Mouse (Mus musculus) cerebellum, postnatal 4 days (tissue): ENCODE results near the gene AI854703.

Experiments used
- DNase-seq, 2 experiments: peaks; one replicate each; pipeline ENCODE4 v3.0.0; 2022; ENCODE audit warnings: low spot score in 2 of 2, mixed read lengths in 1 of 2

AI854703 gene

GRCm38 (mm10) chr6:48626464-48626863 lies at the start of gene AI854703:
TSS of gene AI854703 (plus strand) at chr6:48626764.
- no peak for DNase-seq

DNA sequence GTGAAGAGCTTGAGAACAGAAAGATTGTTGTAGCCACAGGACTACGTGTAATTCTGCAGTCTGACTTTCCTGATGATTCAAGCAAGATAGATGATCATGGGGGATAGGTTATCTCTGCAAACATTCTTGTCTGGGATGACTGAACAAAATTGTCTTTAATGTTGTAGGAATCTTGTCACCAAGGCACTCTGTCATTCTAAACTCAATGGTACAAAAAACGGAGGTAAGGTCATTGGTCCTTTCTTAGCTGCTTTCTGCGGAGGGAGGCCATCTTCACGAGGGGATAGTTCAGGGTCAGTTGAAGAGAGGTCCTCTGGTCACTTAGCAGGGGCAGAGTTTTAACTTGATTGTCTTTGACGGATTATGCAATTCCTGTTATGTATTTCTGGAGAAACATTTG lies 47.8 kb upstream of the AI854703 start:
- DNase-seq = no peak

- no peak for DNase-seq
Observed at GRCm38 (mm10) chr6:48579215-48579648, 47.3 kb upstream of the AI854703 start.

DNA sequence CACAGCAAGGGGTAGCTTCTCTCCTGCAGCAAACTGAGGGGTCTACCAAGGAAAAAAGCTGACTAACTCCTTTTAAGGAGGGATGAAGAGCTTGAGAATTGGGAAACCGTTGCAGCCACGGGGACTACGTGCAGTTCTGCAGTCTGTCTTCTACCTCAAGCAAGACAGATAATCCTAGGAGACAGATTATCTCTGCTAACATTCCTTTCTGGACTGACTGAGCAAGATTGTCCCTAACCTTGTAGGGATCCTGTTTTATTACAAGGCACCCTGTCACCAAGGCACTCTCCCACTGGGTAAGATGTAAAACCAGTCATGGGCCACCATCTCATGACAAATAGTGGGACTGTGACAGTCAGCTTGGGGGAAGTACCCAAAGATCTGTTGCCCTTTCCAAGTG lies 45.3 kb upstream of the AI854703 start:
- no peak for DNase-seq

- DNase-seq = peak in 1 of 2 experiments; percentile 38
Observed at GRCm38 (mm10) chr6:48582037-48582436, 44.5 kb upstream of the AI854703 start.

DNA sequence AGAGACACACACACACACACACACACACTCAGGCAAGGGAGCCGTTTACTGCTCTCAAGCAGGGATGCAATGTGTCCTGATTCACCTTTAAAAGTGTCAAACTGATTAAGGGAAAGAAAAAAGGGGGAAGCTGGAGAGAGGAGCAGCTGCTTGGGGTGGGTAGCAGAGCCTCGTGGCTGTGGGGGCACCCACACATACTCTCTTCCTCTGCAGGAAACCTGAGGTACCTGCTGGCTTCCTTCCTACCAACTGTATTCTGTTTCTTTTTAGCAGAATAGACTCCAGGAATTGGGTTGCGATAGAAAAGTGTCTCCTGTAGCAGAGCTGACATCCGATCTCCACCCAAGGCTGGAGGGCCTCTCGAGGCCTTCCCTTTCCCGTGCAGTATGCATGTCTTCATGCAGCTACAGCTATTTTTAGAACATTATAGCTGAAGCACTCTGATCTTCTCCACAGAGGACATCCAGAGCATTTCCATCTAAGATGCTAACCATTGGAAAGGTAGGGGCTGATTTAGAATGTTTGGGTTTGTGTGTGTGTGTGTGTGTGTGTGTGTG lies 37.3 kb upstream of the AI854703 start, which contains the start of gene Gm45021:
Gene Gm45021 (plus strand): TSS at position 417 of the 557 bp plus-strand sequence.
- no peak for DNase-seq

DNA sequence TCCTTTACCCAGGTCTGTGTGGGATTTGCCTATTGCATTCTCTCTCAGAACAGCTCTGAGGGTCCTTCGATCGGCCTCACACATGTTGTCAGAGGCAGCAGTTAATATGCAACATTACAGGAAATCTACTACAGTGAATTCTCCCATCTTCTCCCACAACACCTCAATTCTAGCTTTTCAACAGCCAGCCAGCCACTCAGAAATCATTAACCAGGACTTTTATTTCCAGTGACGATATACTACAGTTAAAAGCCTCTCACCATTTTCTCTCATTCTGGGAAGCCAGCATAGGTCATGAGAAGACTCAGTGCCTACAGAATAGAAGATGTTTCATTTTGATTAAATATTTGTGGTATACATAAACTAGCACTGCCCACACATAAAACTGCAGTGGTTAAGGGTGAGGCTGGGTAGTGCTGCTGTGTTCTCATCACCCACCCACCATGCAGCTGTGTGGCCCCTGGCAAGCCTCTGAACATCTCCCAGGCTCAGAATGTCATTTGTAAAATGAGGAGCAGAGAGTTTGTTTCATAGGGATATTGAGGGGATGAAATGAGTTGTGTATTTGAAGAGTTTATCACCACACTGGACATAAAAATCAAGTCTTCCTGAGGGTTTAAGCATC lies 35.2 kb upstream of the AI854703 start:
- DNase-seq = no peak

GRCm38 (mm10) chr6:48591871-48592270 lies 34.7 kb upstream of the AI854703 start:
- no peak for DNase-seq

DNA sequence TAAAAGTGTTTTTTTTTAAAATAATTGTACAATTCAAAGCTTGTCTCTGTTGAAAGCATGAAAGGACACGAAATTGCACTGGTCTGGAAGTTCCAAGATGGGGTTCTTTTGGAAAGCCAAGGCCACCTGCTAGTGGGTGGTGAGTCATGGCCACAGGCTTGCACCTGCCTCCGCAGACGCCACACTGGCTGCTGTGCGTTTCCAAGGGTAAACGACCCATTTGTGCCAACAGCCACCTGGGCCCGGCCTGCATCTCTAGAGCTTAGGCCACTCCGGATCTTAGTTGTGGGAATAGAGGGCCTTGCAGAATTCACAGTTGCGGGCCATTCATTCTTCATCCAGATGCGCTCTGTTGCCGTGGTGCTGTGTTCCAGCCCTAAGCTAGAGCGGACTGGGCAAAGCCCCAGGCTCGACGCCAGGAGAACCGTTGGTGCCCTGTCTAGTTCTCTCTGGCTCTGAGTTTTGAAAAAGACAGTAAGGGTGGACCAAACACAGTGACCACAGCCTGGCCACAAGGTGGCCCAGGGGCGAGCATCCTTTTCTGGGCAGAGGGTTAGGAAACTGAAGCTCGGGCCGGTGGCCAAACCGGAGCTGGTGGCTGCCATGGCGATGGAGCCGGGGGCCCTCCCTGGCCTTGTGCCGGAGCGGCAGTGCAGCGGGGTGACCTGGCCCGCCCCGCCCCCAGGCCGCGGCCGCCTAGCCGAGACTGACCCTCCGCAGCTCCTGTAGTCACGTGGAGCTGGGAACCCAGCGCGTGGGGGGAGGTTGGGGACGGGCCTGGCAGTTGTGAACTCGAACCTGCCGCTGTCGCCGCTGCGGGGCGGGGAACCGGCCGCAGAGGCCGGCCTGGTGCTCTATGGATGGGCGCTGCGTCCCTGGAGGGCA lies 33.2 kb upstream of the AI854703 start, which contains the start of the genes Repin1 and Gm44965:
Gene Repin1 (plus strand): TSS at position 726 of the 885 bp plus-strand sequence.
Gene Gm44965 (plus strand): TSS at position 784 of the 885 bp plus-strand sequence.
- DNase-seq = peak; percentile 93 to 97

- DNase-seq = peak; percentile 32 to 56
Observed at GRCm38 (mm10) chr6:48594043-48594738, 32.4 kb upstream of the AI854703 start.

DNA sequence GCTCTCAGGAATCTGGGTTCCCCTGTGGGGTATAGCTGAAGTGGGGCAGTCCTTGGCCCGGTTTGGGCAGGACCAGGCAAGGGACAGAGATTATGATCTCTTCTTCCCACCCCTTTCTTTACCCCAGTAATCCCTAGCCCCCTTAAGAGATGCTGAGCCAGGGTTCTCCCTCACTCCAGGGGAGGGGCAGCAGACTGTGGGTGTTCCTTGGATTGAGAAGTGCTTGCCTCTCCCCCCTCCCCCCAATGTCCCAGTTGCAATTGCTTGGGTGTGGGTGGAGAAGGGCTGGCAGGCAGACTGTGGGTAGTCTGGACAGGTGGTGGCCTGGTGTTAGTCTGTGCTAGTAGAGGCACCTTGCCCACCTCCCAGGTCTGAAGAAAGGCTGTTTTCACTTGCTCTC lies 31.3 kb upstream of the AI854703 start:
- DNase-seq = no peak

- DNase-seq = no peak
Observed at GRCm38 (mm10) chr6:48596545-48597232, 29.9 kb upstream of the AI854703 start.

DNA sequence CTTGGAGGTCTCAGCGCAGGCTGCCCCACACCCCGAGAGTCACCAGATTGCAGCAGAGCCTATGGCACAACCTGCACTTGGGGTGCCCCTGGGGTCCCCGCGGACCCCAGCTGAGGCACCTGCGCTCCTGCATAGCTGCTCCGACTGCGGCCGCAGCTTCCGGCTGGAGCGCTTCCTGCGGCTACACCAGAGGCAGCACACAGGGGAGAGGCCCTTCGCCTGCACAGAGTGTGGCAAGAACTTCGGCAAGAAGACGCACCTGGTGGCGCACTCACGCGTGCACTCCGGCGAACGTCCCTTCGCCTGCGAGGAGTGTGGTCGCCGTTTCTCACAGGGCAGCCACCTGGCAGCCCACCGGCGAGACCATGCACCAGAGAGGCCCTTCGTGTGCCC lies 29.3 kb upstream of the AI854703 start:
- DNase-seq = no peak

GRCm38 (mm10) chr6:48600594-48600993 lies 26.0 kb upstream of the AI854703 start:
- no peak for DNase-seq

DNA sequence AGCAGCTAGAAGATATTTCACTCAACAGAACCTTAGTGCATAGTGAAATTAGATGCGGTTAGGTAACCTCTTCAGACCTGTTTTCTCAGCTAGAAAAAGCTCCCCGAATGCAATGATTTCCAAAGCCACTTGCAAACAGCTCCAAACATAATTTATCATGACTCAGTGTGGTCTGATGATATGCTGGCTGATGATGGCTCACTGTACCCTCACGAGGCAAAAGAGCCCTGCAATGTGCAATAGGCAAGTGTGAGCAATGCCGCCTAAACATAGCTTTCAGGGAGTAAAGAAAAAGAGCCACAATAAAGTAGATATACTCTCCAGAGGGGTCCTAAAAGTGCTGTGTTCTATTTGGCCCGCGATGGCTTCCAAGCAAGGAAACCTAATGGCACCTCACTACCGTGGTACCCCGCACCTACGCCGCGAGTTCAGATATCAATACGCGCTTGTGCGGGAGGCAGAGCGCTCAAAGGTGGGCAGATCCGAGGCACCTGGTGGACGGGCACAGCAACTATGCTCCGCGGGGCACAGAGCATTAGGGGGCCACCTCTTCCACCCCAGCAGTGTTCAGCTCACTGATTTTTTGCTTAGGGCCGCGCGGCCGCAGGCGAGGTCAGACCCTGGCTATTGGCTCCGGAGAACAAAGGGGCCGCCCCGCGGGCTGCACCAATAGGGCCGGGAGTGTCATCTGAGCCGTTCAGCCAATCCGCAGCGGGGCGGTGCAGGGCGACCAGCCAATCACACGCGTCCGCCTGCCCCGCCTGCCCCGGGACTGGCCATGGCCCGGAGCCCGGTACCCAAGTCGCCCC lies 25.1 kb upstream of the AI854703 start, which contains the start of gene Zfp775:
Gene Zfp775 (plus strand): TSS at position 793 of the 809 bp plus-strand sequence.
- DNase-seq = peak; percentile 92 to 97

- no peak for DNase-seq
Observed at GRCm38 (mm10) chr6:48602080-48602741, 24.4 kb upstream of the AI854703 start.

DNA sequence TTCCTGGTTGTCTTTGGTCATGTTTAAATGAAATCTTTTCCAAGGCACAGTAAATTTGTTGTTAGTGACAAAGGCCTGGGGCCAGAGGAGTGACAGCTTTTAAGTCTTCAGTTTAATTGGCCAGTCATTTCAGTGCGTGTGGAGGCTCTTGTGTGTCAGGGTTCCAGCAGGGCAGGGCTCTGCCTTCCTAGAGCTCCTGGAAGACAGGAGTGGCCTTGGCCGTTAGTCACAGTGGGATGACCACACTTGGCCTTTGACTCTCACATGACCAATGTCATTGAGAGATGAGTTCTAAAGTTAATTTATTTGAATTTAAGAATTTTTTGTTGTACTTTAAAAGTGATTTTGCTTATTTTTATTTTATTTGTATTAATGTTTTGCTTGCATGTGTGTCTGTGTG lies 18.4 kb upstream of the AI854703 start:
- DNase-seq = no peak

- no peak for DNase-seq
Observed at GRCm38 (mm10) chr6:48609512-48609911, 17.1 kb upstream of the AI854703 start.

- no peak for DNase-seq
Observed at GRCm38 (mm10) chr6:48610657-48611056, 15.9 kb upstream of the AI854703 start.

GRCm38 (mm10) chr6:48613464-48613863 lies 13.1 kb upstream of the AI854703 start:
- no peak for DNase-seq
